Mouse (Mus musculus): ENCODE results near the gene Drc1.

The Drc1 gene

GRCm38 (mm10) chr5:30281291-30281732 lies at the start of gene Drc1:
TSS of gene Drc1 (plus strand) at chr5:30281388.
- DNase-seq (ENCODE audit: low spot score in 2 of 2): peak in 1 of 2 experiments; percentile 27

DNA sequence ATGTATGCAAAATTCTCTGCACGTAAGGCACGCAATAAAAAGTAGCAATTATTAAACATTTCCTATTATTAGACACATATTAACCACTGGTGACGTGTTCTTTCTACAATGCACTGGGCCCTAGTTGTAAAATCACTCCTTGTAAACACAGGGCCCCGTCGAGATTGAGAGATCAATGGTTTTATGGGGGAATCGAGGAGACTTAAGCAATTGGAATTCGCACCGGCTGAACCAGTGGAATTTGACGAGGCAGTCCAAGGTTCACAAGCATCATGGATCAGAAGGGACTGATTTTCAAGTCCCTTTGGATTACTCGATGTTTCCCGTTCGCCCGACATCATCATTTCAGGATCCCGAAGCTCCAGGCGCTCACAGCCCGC lies 49.3 kb upstream of the Drc1 start:
- DNase-seq (ENCODE audit: low spot score in 2 of 2): no peak

DNA sequence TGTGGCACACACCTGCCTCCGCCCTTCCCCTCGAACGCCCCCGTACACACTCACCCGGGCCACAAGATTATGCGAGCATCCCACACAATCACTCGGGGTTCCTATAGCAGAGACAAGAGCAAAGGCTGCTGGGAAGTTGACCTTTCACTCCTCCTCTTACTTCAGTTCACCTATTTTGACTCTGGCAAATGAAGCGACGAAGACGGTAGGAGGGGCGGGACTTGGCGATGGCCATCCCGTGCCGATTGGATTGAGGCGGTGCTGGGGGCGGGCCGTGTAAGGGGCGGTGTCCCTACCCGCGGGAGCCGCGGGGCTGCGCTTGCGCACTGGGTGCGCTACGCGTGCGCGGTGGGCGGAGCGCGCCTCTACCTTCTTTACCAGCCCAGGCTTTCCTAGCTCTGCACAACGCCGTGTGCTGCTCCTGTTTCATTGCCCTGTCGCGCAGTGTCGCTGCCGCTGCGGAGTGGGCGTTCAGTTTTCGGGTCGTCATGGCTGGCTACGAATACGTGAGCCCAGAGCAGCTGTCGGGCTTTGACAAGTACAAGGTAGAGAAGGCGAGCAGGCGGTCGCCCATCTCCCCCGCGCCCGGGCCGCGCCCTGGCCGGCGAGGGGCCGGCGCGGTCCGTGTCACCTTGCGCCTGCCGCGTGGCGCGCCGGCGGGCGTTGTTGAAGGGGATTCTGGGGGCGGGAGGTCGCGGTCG lies 48.8 kb upstream of the Drc1 start, which contains the start of gene Selenoi:
Gene Selenoi (plus strand): TSS at position 311 of the 701 bp plus-strand sequence.
- DNase-seq (ENCODE audit: low spot score in 2 of 2): peak; percentile 97 to 98

GRCm38 (mm10) chr5:30233042-30233441 lies 48.1 kb upstream of the Drc1 start:
- no peak for DNase-seq (ENCODE audit: low spot score in 2 of 2)

- DNase-seq (ENCODE audit: low spot score in 2 of 2): no peak
These were observed 47.2 kb upstream of the Drc1 start for GRCm38 (mm10) chr5:30233979-30234378.

GRCm38 (mm10) chr5:30235641-30236126 lies 45.5 kb upstream of the Drc1 start:
- DNase-seq (ENCODE audit: low spot score in 2 of 2): no peak

- no peak for DNase-seq (ENCODE audit: low spot score in 2 of 2)
These were observed 42.7 kb upstream of the Drc1 start for GRCm38 (mm10) chr5:30238533-30238932.

- DNase-seq (ENCODE audit: low spot score in 2 of 2): no peak
These were observed 40.6 kb upstream of the Drc1 start for GRCm38 (mm10) chr5:30240552-30240951.

GRCm38 (mm10) chr5:30242410-30242809 lies 38.8 kb upstream of the Drc1 start:
- no peak for DNase-seq (ENCODE audit: low spot score in 2 of 2)

DNA sequence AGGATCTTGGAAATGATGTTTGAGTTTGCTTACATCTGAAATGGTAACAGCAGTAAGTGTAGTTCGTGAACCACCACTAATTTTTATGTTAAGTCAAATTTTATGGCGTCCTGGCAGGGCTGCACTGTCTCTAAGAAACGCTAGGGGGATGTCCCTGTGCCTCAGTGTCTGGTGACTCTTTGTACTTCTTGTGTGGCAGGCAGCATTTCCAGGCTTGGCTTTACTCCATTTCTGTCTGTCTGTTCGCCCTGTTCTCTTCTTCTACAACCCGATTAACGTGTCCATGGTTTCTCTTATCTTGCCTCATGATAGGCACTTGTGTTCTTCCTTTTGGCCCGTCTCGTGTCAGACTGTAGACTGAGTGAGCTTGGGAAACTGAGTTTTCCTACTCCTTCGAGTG lies 37.4 kb upstream of the Drc1 start:
- DNase-seq (ENCODE audit: low spot score in 2 of 2): no peak

- no peak for DNase-seq (ENCODE audit: low spot score in 2 of 2)
These were observed 35.2 kb upstream of the Drc1 start for GRCm38 (mm10) chr5:30245861-30246416.

DNA sequence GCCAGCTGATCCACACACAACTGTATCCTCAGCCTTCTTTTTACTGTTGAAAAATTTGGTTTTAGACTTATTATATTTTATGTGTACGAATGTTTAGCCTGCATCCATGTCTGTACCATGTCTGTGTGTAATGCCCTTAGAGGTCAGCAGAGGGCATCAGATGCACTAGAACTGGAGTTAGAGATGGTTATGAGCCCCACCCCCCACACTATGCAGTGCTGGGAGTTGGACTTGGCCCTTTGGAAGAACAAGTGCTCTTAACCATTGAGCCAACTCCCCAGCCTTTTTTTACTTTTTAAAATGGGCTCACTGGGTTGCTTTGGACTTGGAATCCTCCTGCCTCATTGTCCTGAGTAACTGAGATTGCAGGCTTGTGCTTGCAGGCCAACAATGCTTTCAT lies 33.5 kb upstream of the Drc1 start:
- no peak for DNase-seq (ENCODE audit: low spot score in 2 of 2)

DNA sequence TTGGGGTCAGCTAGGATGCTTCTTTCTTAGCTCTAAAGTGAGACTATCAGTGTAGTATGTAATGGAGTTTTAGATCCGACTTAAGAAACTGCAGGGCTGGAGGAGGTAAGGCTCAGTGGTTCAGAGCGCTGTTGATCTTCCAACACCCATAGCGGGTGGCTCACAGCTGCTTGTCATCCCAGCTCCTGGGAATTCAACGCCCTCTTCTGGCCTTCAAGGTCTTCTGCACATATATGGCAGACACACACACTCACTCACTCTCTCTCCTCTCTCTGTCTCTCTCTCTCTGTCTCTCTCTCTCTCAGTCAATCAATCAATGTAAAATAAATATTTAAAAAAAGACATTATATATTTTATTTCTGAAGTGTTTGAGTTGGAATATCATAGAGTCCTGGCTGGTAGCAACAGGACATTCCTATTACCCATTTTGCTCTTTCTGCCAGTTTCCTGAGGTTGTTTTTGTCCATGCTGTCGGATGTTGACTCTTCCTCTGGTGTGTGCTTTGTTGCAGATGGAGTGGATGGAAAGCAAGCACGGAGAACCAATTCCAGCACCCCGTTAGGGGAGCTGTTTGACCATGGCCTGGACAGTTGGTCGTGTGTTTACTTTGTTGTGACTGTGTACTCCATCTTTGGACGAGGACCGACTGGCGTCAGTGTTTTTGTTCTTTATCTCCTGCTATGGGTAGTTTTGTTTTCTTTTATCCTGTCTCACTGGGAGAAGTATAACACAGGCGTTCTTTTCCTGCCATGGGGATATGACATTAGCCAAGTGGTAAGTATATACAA lies 25.4 kb upstream of the Drc1 start:
- DNase-seq (ENCODE audit: low spot score in 2 of 2): no peak

DNA sequence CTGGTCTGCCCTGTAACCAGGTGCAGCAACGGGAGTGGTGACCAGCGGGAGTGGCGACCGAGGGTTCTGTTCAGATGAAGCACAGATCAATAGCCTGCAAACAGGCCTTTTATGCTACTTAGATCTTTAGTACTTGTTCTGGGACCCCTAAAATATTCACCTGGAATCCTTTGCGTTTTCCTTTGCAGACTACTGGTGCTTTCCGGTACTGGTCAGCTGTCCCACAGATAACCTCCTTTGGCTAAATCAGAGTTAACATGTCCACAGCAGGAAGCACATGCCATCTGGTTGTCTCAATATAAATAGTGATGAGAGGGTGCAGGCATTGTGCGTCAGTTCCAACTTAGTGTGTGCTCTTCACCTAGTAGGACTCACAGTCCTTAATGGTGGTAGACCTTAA lies 22.4 kb upstream of the Drc1 start:
- no peak for DNase-seq (ENCODE audit: low spot score in 2 of 2)

DNA sequence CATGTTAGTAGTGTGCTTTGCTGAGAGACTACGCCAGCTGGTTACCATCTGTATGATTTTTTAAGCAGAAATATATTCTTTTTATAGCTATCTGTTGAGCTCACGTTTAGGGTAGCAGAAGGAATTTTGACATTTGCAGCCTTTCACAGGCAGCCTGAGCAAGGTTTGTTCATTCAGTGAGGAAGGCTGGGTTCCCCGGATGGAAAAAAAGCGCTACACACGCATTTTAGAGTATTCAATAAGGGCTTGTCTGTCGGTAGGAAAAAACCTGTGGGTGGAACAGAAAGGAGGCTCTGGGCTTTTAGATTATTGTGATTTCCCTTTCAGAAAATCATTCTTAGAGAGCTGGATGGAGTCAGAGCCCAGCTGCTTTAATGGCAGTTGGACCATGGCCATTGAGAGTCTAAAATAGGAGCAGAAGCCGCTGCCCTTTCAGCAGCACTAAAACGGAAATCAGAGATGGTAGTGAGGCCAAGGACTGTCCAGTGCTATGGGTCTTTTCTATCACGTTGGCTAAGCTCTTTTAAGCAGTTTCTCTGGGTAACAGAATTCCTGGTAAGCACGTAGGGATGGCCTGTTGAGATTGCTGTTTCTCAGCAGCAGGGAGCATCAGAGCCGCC lies 10.5 kb upstream of the Drc1 start:
- DNase-seq (ENCODE audit: low spot score in 2 of 2): no peak

DNA sequence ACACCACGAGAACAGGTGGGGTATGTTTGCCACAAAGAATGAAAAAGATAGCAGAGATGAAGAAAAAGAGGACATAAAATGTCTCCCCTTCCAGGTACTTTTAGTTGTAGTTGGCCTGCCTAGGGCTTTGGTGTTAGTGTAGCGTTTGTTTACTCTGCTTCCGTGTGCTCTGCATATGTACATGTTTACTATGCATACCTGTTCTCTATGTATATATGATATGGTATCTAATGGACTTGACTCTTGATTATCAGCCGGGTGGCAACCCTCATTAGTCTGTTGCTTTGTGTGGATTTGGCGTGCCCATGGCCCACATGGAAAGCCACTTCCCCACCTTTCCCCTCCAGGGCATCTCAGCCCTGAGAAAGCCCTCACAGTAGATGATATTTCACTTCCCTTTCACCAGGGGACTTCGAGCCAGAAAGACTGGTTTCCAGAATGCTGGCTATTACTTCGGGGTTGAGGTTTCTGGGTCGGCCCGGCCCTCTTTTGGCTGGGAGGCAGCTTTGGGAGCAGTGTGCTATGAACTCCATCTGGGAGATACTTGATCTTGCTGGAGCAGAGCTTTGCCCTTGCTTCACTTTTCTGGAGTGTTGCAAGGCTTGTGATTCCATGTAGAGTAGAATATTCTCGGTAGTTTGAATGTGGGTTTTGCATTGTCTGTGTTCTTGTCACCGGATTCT lies 9.4 kb upstream of the Drc1 start:
- peak in 1 of 2 experiments; percentile 30 for DNase-seq (ENCODE audit: low spot score in 2 of 2)

DNA sequence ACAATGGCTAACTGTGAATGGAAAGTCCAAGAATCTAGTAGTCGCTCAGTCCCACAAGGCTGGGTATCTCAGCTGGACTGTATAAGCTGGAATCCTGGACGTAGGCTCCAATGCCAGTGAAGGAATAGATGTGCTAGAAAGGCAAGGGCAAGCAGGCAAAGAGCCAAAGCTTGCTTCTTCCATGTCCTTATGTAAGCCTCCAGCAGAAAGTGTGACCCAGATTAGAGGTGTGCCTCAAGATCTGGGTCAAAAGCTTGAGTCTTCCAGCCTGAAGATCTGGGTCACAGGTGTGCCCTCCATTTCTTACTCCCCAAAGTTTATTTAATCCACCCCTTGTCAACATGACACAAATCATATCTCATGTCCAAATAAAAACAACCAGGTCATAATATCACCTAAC lies 4.8 kb upstream of the Drc1 start:
- DNase-seq (ENCODE audit: low spot score in 2 of 2): no peak

DNA sequence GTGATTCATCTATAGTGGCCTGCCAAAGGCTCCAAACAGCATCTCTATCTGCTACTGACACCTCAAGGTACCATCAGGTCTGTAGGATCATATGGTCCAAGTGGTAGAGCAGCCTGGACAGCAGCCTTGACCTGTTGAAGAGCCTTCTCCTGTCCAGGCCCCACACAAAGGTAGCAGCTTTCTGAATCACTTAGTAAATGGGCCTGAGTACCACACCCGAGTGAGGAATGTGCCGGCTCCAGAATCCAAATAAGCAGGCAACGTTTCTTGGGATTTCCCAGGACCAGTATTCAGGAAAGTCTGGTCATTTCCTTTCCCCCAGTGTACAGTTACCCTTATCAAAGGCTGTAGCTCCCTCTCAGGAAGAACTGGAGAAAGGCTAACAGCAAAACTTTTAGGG lies 2.2 kb upstream of the Drc1 start:
- DNase-seq (ENCODE audit: low spot score in 2 of 2): no peak

DNA sequence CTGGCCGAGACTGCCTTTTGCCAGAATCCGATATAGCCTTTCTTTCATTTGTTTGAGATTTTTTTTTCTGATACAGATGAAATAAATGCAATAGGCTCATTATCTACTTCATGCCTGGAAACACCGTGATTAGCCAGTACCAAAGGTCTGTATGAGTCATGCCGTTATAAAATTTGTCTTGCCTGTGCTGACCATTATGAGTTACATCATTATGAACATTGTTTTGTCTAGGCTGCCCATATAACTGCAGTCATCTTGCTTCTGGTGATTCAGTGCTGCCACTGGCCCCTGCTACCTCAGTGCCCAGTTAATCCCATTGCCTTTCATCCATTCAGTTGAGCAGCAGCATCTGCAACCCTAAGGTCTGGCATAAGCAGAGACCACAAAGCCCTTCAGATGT lies 1.7 kb upstream of the Drc1 start:
- DNase-seq (ENCODE audit: low spot score in 2 of 2): no peak

DNA sequence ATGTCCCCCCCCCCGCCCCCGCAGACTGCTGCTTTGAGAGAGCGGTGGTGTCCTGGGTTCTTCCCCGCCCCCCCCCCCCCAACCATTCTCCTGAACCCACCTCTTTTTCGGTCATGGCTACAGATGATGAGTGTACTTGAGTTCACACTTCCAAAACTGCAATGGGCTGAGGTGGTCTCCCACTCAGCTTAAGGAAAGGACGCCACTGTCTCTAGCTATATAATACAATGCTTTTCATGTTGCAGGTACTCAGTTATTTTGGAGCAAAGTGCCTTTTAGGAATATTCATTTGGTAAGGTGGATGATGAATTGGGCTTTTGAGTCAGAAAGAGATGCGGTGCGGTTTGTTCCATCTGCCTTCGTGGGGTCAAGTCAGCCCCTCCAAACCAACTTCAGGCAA lies 324 bp upstream of the Drc1 start:
- no peak for DNase-seq (ENCODE audit: low spot score in 2 of 2)

- no peak for DNase-seq (ENCODE audit: low spot score in 2 of 2)
These were observed 5.0 kb downstream of the Drc1 start for GRCm38 (mm10) chr5:30285944-30286799.

All from urinary bladder, postnatal 4 days (tissue).